Mouse (Mus musculus): ENCODE results near the gene Tmem52.
"Not testable (repeated sequence)": the region's sequence is repeated elsewhere in the genome, so short reads cannot be mapped to it uniquely, and the experiment has no call there.

Tmem52 gene

GRCm38 (mm10) chr4:155468952-155469351 lies at the start of gene Tmem52:
Tmem52 (plus strand) TSS chr4:155469114.
- no peak for DNase-seq

GRCm38 (mm10) chr4:155420137-155420536 lies 48.8 kb upstream of the Tmem52 start:
- no peak for DNase-seq

- DNase-seq = not testable (repeated sequence)
Observed at GRCm38 (mm10) chr4:155421412-155422370, 47.2 kb upstream of the Tmem52 start.

GRCm38 (mm10) chr4:155423988-155424387 lies 44.9 kb upstream of the Tmem52 start:
- no peak for DNase-seq

GRCm38 (mm10) chr4:155426272-155426671 lies 42.6 kb upstream of the Tmem52 start:
- no peak for DNase-seq

GRCm38 (mm10) chr4:155428442-155428841 lies 40.5 kb upstream of the Tmem52 start:
- no peak for DNase-seq

GRCm38 (mm10) chr4:155429202-155429601 lies 39.7 kb upstream of the Tmem52 start:
- no peak for DNase-seq

GRCm38 (mm10) chr4:155432358-155432757 lies 36.6 kb upstream of the Tmem52 start:
- DNase-seq = no peak

- DNase-seq = no peak
Observed at GRCm38 (mm10) chr4:155433993-155434392, 34.9 kb upstream of the Tmem52 start.

- no peak for DNase-seq
Observed at GRCm38 (mm10) chr4:155442808-155443207, 26.1 kb upstream of the Tmem52 start.

- no peak for DNase-seq
Observed at GRCm38 (mm10) chr4:155451597-155451996, 17.3 kb upstream of the Tmem52 start.

GRCm38 (mm10) chr4:155458575-155458974 lies 10.3 kb upstream of the Tmem52 start:
- no peak for DNase-seq

GRCm38 (mm10) chr4:155463050-155463449 lies 5.9 kb upstream of the Tmem52 start:
- no peak for DNase-seq

GRCm38 (mm10) chr4:155463611-155464010 lies 5.3 kb upstream of the Tmem52 start:
- no peak for DNase-seq

GRCm38 (mm10) chr4:155464061-155464460 lies 4.9 kb upstream of the Tmem52 start:
- DNase-seq = no peak

- no peak for DNase-seq
Observed at GRCm38 (mm10) chr4:155465607-155466006, 3.3 kb upstream of the Tmem52 start.

- no peak for DNase-seq
Observed at GRCm38 (mm10) chr4:155466080-155466479, 2.8 kb upstream of the Tmem52 start.

GRCm38 (mm10) chr4:155467237-155468010 lies 1.5 kb upstream of the Tmem52 start:
- DNase-seq = no peak

GRCm38 (mm10) chr4:155469590-155470262 lies 812 bp downstream of the Tmem52 start:
- no peak for DNase-seq

- no peak for DNase-seq
Observed at GRCm38 (mm10) chr4:155470263-155470953, 1.5 kb downstream of the Tmem52 start.

- DNase-seq = no peak
Observed at GRCm38 (mm10) chr4:155470997-155471396, 2.1 kb downstream of the Tmem52 start.

- DNase-seq = no peak
Observed at GRCm38 (mm10) chr4:155471406-155471805, 2.5 kb downstream of the Tmem52 start.
